Mouse (Mus musculus) right cerebral cortex, postnatal 4 days (tissue): ENCODE data around the gene Grin2a.

Source experiments
- DNase-seq: peaks from one replicate; pipeline ENCODE4 v3.0.0-alpha.2; 2022

Gene Grin2a

DNA sequence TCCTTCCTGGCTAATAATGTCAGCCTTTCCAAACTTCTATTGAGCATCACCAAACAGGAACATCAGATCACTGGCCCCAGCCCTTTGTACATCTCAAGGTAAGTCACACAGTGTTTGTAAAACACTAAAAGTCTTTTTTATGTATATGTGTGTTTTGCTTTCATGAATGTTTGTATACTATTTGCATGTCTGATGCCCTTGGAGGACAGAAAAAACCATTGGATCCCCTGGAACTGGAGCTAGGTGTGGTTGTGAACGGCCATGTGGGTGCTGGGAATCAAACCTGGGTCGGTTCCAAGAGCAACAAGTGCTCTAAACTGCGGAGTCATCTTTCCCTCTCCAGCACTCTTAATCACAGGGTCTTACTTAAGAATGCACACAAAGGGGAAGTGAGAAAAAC lies 245.7 kb downstream of the Grin2a start:
- DNase-seq: no peak

DNA sequence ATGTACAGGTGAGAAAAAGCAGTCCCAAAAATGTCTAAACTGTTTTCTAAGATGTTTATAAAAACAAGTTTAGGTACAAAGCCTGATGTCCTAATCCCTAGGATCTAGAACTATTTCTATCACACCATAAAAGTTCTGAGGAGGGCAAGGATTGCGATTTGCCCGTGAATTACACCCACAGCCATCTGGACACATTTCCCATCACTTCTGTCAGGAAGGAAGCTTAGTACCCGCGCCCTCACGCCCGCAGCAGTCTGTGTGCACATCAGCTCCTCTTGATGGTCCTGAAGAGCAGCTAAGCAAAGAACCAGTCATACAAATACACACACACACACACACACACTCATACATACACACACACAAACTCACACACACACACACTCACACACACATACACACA lies 252.9 kb downstream of the Grin2a start:
- DNase-seq: no peak

DNA sequence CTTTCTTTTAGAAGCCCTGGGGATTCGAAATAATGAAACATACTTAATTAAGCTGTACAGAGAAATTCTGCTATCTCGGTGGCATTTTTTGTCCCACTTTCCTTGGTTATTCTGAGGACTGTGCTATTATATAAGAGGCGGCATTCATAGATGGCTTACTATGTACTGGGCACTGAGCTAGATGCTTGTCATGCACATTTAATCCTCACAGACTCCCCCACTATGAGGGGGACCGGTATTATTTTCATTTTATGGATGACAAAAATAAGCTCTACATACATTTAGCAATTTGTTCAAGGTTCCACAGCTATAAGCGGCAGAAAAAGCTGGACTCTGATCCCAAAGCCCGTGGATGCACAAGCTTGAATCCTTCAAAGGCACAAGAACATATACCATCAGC lies 256.7 kb downstream of the Grin2a start:
- no peak for DNase-seq

DNA sequence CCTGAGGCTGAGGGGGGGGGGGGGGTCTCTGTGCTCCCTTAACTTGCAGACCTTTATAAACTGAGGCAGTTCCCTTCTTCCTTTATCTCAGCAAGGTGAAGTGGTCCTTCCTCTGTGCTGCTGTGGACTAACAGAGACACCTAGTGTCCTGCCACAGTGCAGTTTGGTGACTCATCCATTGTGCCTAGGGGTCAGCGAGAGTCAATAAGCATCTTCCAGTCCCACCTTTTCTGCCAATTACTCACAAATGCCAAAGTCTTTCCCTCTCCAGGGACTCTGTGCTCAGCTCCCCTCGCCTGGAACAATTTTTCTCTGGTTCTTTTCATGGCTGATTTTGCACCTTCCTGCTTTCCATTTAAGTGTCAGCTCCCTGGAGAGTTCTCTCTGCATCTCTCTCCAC lies 258.2 kb downstream of the Grin2a start:
- DNase-seq: no peak

DNA sequence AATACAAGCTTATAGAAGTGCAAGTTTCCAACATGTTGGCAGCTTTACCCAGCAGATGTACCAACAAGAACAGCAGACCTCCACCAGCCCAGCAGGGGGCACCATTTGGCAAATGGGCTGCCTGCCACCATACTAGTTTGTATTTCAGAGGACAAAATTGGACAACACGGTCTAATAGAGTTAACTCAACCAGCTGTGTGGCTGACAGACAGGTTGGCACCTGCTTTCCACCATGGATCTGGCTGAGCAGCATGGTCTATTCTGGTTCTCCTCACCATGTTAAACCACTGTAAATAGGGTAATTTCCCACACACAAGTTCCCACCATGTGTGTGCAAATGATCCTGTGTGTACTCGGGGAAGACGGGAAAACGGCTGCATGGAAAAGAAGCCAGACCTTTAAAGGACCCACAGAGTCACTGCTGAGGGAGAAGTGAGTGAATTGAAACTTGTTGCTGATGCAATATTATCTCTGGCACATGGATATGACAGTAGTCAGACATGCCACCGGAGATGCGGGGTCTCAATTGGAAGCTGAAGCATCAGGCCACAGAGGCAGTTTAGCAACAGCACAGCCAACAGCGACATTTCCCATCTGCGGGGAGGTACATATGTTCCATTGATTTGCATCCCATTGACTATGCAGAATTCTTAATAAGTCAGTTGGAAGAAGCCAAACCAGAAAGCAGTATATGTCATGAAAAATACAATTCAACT lies 259.8 kb downstream of the Grin2a start:
- DNase-seq: peak; percentile 49

DNA sequence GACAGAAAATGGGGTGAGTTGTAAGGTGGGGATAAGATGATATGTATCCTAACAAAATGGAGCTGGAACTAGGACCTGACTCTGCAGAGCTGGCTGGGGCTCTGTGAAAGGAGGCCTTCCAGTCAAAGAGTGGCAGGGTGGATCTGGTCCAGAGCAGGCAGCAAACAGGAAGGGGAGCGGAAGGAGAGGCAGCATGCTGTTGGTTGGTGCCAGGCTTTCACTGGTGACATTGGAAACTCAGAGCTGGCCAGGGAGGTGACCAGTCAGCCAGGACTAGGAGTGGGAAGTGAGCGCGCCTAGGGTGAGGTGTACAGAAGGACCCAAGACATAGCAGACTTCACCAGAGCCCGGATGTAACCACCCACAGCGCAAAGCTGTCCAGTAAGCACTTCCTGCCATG lies 267.8 kb downstream of the Grin2a start:
- DNase-seq: no peak

DNA sequence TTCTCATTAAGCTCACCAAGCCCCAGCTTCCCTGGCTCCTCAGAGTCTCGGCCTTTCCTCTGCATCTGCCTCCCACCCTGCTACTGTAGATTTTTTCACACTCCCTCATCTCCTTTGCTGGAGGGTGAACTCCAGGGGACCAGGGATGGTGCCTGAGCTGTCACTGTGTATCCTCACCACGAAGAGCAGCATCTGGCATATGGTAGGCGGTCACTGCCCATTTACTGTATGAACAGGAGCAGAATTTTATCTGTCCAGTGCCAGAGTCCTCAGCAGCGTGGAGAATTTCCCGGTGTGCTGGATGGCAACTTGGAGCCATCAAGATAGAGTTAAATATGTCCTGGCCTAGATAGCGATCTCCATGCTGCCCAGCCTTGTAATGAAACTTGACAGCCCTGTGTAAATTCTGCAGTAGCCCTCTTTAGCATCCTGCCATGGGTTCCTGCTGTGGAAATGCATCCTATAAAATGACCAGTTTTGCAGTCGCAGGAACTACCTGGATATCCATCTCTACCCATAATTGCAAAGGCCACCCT lies 269.7 kb downstream of the Grin2a start:
- DNase-seq: no peak

DNA sequence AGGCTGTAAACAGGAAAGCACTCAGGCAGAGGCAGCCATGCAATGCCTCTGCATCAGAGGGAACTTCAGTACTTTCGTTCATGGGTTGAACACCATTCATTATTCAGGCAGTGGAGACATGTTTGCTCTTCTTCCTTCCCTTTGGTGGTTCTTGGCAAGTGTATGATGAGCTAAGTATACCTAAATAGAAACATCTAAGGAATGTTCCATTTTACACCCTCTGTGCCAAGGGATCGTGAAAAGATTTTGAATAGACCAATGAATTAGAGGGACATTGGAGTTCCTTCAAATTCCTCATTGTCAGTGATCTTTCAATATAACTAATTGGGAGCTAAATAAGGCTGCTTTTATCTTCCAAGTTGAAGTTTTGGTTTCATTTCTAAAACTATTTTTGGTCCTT lies 284.0 kb downstream of the Grin2a start:
- no peak for DNase-seq

DNA sequence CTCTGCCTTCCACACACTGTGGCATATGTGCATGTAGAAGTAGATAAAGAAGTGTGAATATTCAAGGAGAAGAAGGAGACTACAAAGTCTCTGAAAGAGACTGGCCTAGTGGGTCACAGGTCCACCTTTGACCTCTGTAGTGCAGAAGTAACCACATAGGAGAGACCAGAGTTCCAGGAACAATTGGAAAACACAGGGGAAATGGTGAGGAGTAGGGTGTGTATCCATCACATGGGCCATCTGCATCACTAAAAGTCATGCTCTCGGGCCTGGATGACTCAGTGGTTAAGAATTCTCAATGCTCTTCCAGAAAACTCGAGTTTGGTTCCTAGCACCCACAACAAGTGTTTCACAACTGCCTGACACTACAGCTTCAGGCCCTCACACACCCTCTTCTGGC lies 285.4 kb downstream of the Grin2a start:
- no peak for DNase-seq

DNA sequence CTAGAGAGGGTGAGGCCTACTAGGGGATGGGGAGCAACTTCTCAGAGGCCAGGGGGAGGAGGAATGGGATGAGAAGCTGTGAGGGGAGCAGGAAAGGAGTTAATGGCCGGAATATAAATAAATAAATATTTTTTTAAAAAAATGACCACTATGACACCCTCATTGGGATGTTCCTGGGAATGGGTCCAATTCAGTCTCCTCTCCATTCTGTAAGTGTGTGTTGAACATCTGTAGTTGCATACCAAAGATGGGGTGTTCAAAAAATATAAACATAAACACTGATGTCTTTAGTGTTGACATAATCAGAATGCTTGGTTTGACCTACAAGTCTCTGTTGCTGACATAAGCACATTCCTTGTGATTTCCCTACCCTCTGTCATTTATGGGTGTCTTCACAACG lies 298.2 kb downstream of the Grin2a start:
- DNase-seq: no peak

DNA sequence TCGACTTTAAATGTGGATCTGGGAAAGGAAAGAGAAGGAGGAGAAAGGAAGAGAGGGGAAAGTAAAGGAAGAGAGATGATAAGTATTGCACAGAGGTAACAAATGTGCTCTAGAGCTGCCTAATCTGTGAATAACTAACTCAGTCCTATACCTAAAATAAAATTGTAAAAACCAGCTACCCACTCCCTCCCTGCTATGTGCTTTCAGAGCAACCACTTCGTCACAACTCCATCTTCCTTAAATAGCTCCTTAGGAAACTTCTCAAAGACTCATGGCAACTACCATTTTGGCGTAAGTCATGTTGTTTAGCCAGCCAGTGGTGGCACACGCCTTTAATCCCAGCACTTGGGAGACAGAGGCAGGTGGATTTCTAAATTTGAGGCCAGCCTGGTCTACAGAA lies 301.3 kb downstream of the Grin2a start:
- no peak for DNase-seq

DNA sequence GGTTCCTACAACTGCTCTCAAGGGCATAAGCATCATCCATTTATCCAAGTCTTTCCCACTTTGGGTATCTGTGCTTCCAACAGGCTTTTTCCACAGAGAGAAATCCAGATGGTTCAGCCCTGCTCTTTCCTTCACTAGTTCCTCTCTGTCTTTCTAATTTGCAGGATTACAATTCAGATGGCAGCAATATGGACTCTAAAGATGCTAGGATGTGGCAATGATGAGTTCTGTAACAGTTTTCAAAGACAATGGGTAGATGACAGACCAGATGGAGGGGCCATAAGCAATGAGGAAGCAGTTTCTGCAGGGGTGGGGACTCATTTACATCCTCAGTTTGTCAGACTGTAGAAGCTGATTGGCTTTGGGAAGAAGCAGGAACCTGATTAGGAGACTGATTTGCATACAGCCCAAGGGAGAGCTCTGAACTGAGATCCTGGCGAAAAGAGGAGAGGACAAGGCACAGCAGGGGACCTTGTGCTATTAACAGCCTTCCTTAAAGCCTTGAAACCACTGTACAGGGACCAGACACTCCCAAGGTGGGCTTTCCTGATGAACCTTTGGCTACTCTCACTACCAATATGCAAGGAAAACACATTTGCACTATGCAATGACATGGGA lies 306.7 kb downstream of the Grin2a start:
- DNase-seq: no peak

DNA sequence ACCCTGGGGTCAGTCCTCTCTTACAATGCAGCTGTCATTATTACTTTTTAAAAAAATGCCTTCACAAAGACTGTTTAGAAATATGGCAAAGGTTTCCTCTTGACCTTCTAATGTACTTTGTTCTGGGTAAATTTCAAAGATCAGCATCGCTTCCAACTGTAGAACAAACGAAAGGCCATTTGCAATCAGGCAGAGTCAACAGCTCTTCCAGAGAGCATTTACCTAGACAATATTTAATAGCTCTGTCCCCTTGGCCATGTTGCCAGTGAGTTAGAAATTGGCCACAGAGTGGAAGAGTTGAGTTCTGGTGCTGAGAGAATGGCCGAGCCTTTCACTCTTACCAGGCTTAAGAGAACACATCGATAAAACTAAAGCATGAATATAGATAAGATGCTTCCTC lies 314.8 kb downstream of the Grin2a start:
- DNase-seq: no peak

DNA sequence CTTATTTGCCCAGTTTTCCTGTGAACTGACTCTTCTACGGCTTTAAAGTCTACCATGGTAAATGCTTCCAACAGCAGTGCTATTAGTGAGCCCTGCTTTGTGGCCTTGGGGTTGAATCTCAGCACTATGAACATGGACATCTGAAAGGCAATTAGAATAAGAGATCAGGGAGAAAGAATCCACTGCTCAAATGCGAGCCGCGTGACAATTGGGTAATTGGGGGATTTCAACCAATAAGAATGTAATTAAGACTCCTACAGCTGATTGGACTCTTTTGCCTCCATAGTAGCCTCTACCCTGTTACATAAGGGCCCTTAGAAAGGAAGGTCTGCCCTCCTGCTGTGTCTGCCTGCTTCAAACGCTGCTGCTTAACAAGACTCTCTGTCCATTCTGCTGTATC lies 315.4 kb downstream of the Grin2a start:
- DNase-seq: no peak

DNA sequence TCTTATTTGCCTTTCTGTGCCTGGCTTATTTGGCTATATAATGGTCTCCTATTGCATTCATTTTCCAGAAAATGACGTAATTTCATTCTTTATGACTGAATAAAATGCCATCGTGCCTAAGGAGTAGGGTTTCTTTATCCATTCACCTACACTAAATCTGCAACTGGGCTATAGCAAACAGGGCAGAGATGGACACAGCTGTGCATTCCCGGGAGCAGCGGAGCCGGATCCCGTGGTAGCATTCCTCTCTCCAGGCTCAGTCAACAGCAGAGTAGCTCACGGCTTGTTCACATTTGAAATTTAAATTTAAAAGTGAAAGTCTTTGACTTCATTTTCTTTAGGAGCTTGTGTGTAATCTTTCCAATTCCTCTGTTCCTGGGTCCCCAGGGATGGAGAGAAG lies 316.6 kb downstream of the Grin2a start:
- DNase-seq: no peak

DNA sequence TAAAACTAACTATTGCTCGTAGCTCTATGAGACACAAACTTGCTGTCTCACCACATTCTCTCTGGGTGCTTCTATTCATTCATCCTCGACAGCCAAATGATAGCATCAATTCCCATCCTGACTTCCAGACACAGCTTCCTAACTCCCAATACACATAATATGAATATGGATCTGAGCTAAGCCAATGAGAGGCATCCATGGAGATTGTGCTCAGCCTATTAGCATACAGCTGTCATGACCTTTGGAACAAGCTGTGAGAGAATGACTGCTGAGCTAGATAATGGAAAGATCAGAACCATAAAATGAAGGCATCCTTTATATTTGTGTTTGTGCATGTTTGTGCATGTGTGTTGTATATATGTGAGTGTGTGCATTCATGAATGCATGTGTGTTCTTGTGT lies 323.0 kb downstream of the Grin2a start:
- no peak for DNase-seq

DNA sequence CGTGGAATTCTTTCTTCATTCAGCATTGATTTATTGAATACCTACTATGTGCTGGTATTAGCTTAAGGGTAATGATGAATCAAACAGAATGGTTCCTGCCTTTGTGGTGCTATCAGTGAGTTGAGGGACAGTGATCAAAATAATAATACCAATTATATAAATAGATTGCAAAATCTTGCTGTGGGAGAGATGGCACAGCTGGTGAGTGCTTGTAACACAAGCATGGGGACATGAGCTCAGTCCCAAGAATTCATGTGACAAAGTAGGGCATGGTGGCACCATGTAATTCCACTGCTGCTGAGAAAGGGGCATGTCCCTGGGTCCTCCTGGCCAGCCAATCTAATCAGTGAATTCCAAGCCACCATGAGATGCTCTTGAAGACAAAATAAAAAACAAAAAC lies 324.1 kb downstream of the Grin2a start:
- DNase-seq: no peak

DNA sequence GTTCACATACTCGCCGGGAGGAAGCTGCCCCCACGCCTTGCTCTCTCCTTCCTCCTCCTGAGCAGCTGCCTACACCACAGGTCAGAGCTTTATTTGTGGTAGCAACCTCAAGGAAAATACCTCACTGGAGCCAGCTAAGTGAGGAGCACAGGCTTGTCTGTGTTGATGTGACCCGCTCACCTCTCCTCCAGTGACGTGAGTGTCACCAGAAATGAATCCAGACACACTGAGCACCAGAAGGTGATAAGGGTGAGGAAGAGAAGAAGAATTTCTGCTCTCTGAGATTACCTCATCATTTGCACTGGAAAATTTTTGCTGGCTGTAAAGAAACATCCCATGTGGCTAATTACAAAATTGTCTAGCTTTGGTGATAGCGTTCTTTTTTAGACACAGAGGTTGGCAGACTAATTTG lies 324.6 kb downstream of the Grin2a start:
- no peak for DNase-seq

DNA sequence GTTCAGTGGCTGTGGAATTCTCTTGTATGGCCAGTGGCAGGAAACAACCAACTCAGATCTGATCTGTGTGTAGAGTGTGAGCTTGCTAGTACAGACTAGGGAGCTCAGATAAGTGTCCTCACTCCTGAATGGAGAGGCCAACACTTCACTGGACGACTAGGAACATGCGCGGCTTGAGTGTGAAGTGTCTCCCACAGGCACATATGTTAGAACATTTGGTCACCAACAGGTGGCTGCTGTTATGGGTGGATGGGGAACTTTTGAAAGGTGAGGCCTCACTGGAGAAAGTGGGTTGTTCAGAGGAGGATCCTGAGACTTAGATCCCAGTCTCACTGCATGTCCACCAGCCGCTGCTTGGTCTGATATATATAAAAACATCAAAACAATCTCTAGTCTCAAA lies 329.5 kb downstream of the Grin2a start:
- no peak for DNase-seq

DNA sequence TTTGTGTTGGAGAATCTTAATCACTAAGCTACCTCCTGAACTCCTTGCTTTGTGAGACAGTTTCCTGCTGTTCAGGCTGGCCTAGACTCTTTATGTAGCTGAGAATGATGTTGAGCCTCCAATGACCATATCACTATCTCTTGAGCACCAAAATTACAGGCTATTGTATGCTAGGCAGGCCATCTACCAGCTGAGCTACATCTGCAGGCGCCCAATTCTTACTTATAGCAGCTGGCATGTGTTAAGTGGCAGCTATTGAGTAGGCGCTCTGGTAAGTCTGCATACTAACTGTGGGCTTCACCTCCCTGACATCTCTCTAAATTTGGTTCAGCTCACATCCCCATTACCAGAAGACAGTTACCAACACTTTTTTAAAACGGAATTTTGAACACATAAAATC lies 331.3 kb downstream of the Grin2a start:
- no peak for DNase-seq

DNA sequence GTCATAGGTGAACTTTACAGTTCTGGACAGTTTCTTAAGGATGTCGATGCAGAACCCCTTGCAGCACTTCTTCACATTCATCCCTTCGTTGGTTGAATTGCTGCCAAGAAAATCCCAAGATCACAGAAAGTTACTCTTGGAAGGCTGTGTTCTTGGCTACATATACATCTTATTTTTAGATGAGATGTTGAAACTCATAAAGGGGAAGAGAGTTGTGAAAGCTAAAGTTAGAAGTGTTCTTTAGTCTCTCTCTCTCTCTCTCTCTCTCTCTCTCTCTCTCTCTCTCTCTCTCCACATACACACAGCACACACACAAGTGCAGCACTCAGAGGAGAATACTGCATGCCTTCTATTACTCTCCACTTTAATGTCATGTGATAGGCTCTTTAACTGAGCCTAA lies 331.9 kb downstream of the Grin2a start:
- no peak for DNase-seq

DNA sequence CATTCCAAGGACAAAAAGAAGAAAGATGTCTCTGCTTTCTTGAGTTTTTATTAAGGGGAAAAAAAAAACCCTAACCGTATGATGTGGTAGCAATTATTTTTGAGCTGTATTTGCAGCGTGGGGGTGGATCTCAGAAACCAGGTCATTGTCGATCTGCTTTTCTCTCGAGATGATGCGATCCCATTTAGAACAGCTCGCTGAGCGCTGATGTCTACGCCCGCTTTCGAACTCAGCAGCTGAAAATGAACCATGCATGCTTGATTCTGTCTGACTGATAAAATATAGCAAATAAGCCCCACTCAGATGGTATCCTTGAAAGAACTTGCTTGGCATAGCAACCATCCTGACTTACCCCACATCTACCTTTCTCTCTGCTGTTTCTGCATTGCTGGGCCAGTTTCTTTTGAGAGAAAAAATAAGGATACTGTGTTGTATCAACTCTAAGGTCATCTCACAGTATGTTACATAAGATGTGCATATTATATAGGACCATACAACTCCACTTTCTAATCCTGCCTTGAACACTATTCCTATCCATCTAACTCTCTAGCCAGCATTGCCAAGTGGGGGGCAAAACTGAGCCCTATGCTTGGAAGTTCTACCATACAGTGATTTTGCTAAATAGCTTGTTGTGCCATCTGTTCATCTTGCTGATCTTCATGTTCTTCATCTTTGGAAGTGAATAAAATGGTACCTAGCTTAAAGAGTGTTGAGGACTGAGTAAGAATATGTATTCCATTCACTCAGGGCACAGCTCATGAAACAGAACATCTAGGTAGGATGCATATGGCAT lies 369.5 kb downstream of the Grin2a start:
- DNase-seq: no peak

DNA sequence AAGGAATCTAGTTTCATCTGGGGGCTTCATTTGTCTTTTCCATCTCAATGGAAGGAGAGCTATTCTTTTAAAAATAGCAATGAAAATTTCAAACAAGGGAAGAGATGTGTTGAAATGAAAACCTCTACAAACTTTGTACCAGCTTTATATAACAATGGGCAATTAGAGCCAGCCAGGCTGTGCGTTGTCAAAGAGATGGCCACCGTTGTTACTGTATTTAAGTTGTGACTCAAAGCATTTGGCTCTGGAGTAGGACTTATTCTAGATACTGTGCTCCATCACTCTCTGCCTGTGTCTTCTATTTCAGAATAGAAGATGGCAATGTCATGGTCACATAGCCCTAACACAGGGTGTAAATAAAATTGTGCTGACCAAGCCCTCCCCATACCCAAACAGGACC lies 371.0 kb downstream of the Grin2a start:
- no peak for DNase-seq

DNA sequence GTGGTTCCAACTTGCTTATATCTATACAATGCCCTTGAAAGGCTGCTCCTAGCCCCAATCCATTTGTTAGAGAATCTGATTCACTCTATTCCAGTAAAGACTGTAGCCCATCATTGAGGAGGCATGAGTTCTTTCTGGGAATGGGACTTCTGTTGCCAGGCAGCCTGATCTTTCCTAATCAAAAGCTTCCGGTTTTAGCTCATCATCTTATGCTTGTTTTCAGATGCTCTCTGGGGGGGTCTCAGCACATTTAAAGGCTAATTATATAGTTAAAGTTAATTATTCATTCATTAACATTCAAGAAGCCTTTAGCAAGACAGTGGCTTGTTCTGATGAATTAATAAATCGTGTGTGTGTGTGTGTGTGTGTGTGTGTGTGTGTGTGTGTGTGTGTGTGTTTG lies 377.2 kb downstream of the Grin2a start:
- DNase-seq: no peak
